Mouse (Mus musculus) intestine, embryonic 16.5 days (tissue): ENCODE data around the gene Apeh. TPM values are rescaled to one million over a fixed set of nuclear protein-coding genes. Genes with fewer than 3 reads are reported as not detected.
"Not testable (repeated sequence)": the region's sequence is repeated elsewhere in the genome, so short reads cannot be mapped to it uniquely, and the experiment has no call there.

ENCODE experiments used
- ATAC-seq: fragments of 200-750 bp; cut with Nextera tagmentation; 2 replicates; pipeline ENCODE4 v1.8.0; 2017; ENCODE audit warnings: moderate TSS enrichment, moderate library complexity
- H3K27ac ChIP-seq: fragments of 300-500 bp; sonication (generic); 2 replicates; pipeline ENCODE4 v1.5.1; 2014; ENCODE audit warnings: mild to moderate bottlenecking, low read length
- H3K27me3 ChIP-seq: fragments of 300-500 bp; sonication (generic); replicated peaks from 2 replicates; pipeline ENCODE4 v1.6.1; 2014; ENCODE audit warnings: low read length, control low read depth, mixed read lengths; ENCODE audit not compliant: control insufficient read depth, insufficient read depth
- H3K36me3 ChIP-seq: fragments of 300-500 bp; sonication (generic); 2 replicates; pipeline ENCODE4 v1.6.1; 2014; ENCODE audit warnings: low read length, control low read depth; ENCODE audit not compliant: control insufficient read depth, insufficient read depth
- H3K4me1 ChIP-seq: fragments of 300-500 bp; sonication (generic); 2 replicates; pipeline ENCODE4 v1.6.1; 2014; ENCODE audit warnings: low read length, control low read depth, mixed read lengths; ENCODE audit not compliant: control insufficient read depth, insufficient read depth
- H3K4me2 ChIP-seq: fragments of 300-500 bp; sonication (generic); 2 replicates; pipeline ENCODE4 v1.6.1; 2014; ENCODE audit warnings: low read depth, low read length, control low read depth
- H3K4me3 ChIP-seq: fragments of 300-500 bp; sonication (generic); 2 replicates; pipeline ENCODE4 v1.5.1; 2014; ENCODE audit warnings: mild to moderate bottlenecking, low read length
- H3K9ac ChIP-seq: fragments of 300-500 bp; sonication (generic); 2 replicates; pipeline ENCODE4 v1.6.1; 2014; ENCODE audit warnings: low read depth, low read length
- H3K9me3 ChIP-seq: fragments of 300-500 bp; sonication (generic); 2 replicates; pipeline ENCODE4 v1.6.1; 2016; ENCODE audit warnings: low read length, control low read depth; ENCODE audit not compliant: control insufficient read depth
- WGBS: fragments of 180-500 bp; shearing (Covaris S2); extraction: QIAGEN DNeasy Blood & Tissue Kit; methylation state at CpG from one replicate; pipeline ENCODE4 v1.1.7; 2014; 5-methylcytosine and 5-hydroxymethylcytosine counted together
- polyA plus RNA-seq: library from polyadenylated mRNA; unstranded; fragments of >200 nt; fragmentation: Nextera tagmentation; extraction: Ambion mirVana; gene quantifications from 2 replicates; pipeline ENCODE4 v1.2.1, GENCODE M21; 2015

The Apeh gene
- polyA plus RNA-seq, 1 experiment from 2014 or later: 105 TPM

DNA sequence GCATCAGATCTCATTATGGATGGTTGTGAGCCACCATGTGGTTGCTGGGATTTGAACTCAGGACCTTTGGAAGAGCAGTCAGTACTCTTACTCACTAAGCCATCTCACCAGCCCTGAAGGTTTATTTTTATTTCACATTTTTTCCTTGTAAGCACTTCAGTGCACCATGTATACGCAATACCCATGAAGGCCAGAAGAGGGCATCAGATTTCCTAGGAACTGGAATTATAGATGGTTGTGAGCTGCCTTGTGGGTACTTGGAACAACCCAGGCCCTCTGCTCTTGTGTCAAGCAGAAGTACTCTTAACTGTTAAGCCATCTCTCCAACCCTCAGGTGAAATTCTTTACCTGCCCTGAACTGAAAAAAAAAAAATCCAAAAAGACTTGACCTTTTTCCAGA, 41.8 kb upstream of the Apeh start:
- Histone ChIP-seq H3K9me3 (no peaks in the 10 kb centered on the region), H3K4me3 (no peak overlapping the region), H3K4me2 (no peak overlapping the region), H3K9ac (no peak overlapping the region), H3K27me3 (no peaks in the 10 kb centered on the region; the same call in 1 of the 2 replicates), H3K27ac (no peak overlapping the region), H3K36me3 (no peaks in the 10 kb centered on the region), H3K4me1 (no peaks in the 10 kb centered on the region)
- 41% methylated on average over 1 of the region's 1 CpGs for WGBS
- no peak for ATAC-seq

DNA sequence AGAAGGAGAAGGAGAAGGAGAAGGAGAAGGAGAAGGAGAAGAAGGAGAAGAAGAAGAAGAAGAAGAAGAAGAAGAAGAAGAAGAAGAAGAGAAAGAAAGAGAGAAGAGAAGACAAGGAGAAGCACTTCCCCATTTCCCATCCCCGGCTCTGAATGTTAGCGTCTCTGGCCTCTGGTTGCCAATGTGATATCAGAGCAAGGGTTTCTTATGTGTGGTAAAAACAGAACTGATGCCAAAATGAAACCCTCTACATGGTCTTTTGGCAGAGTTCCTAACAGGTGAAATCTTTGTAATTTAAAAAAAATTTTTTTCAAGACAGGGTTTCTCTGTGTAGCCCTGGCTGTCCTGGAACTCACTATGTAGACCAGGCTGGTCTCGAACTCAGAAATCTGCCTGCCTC, 41.3 kb upstream of the Apeh start:
- H3K36me3 ChIP-seq, H3K27ac ChIP-seq, H3K27me3 ChIP-seq, ATAC-seq, H3K4me1 ChIP-seq, H3K9ac ChIP-seq, H3K4me2 ChIP-seq, H3K4me3 ChIP-seq, H3K9me3 ChIP-seq: not testable (repeated sequence)
- 96% methylated on average over 3 of the region's 3 CpGs for WGBS

DNA sequence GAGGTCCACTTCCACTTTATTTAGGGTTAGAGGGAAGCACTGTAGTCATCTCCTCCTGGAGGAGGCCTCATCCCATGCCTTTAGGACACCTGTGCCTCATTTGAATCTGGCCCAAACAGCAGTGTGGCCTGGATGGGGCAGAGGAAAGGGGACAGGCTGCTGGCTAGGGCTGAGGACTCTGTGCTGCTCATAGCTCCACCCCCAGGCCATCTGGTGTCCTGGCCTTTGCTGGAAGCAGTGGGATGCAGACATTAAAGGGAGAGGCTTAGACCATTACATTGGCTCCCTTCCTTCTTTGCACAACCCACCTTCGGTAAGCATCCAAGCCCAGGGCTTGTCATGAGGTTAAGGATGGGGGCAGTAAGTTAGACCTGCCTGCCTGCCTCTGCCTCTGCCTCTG, 39.1 kb upstream of the Apeh start:
- no peaks in the 10 kb centered on the region for H3K36me3 ChIP-seq
- H3K4me2 ChIP-seq: no peak overlapping the region
- no peak overlapping the region for H3K9ac ChIP-seq
- no peak overlapping the region for H3K4me3 ChIP-seq
- ATAC-seq: no peak
- no peak overlapping the region for H3K27ac ChIP-seq
- H3K9me3 ChIP-seq: no peaks in the 10 kb centered on the region
- WGBS: 54% methylated on average over 1 of the region's 1 CpGs
- H3K4me1 ChIP-seq: no peaks in the 10 kb centered on the region
- H3K27me3 ChIP-seq: no peaks in the 10 kb centered on the region; the same call in 1 of the 2 replicates

DNA sequence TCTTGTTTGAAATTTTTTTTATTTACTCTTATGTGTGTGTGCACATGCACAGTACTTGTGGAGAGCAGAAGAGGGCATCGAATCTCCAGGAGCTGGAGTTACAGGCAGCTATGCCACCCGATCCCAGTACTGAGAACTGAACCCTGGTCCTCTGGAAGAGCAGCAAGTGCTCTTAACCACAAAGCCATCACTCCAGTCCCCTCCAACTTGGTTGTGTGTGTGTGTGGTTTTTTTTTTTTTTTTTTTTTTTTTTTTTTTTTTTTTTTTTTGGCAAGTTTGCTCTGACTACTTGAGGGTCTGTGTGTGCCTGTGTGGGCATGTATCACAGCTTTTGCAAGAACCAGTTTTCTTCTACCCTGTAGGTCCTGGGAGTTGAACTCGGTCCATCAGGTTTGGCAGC, 38.0 kb upstream of the Apeh start:
- ATAC-seq: no peak
- H3K9me3 ChIP-seq: no peaks in the 10 kb centered on the region
- no peak overlapping the region for H3K4me2 ChIP-seq
- no peak overlapping the region for H3K27ac ChIP-seq
- H3K4me3 ChIP-seq: no peak overlapping the region
- no peaks in the 10 kb centered on the region for H3K36me3 ChIP-seq
- 88% methylated on average over 3 of the region's 3 CpGs for WGBS
- no peak overlapping the region for H3K9ac ChIP-seq
- H3K27me3 ChIP-seq: no peaks in the 10 kb centered on the region
- peaks cover 4% of the 10 kb centered on the region for H3K4me1 ChIP-seq

DNA sequence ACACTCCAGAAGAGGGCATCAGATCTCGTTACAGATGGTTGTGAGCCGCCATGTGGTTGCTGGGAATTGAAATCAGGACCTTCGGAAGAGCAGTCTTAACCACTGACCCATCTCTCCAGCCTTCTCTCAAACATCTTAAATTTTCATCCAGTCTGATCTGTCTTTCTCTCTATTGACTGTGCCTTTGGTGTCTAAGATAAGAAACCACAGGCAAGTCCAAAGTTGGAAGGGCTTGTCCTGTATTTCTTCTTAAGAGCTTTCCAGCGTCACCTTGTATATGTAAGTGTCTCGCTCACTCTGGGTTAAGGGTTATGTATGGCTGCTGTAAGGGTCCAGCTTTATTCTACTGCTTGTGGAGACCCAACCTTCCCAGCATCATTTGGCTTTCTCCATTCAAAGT, 37.1 kb upstream of the Apeh start:
- no peaks in the 10 kb centered on the region for H3K36me3 ChIP-seq
- H3K4me2 ChIP-seq: no peak overlapping the region
- WGBS: 85% methylated on average over 5 of the region's 5 CpGs
- ATAC-seq: no peak
- H3K27me3 ChIP-seq: no peaks in the 10 kb centered on the region
- H3K9ac ChIP-seq: no peak overlapping the region
- H3K27ac ChIP-seq: no peak overlapping the region
- no peak overlapping the region for H3K4me3 ChIP-seq
- peaks cover 6% of the 10 kb centered on the region for H3K4me1 ChIP-seq
- H3K9me3 ChIP-seq: no peaks in the 10 kb centered on the region

DNA sequence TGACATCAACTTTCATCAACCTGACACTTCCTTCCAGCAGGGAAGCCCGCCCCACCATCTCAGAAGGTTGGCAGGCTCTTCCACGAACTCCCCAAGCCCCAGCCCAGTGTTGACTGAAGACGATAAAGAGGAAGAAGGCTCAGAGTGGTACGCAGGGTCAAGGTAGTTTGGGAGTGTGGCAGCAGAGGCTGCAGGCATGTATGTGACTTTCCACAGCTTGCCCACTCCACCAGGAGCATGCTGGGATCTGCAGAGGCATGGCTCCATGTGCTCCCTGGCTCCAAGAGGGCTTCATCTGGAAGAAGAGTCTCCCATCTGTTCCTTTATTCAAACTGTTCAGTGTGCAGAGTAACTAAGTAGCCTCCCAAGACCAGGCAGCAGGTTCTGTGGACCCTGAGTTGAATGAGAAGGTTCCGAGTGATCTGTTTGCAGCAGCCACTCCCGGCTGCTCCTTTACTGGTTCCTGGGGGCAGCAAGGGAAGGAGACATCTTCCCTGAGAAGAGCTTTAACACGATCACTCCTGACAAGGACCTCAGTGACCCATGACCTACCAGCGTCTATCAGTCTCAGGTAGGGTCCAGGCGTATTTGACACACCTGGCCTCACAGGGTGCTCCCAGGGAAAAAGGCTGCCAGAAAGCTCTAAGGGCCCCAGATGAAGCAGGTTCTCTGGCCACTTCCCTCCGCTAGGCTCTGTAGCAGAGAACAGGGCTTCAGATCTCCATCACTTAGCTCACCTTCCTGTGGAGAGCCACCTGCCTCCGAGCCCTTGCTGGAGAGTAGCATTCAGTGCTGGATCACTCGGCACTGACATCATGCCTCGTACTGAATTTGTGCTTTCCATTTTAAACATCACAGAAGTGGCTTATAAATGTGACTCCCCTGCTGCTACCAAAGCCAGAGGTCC, 34.9 kb upstream of the Apeh start:
- Histone ChIP-seq H3K9me3 (no peaks in the 10 kb centered on the region), H3K27me3 (no peaks in the 10 kb centered on the region), H3K4me3 (no peak overlapping the region), H3K4me1 (peaks cover 15% of the 10 kb centered on the region), H3K27ac (no peak overlapping the region), H3K36me3 (no peaks in the 10 kb centered on the region), H3K4me2 (no peak overlapping the region), H3K9ac (no peak overlapping the region)
- no peak for ATAC-seq
- WGBS: 78% methylated on average over 13 of the region's 13 CpGs

DNA sequence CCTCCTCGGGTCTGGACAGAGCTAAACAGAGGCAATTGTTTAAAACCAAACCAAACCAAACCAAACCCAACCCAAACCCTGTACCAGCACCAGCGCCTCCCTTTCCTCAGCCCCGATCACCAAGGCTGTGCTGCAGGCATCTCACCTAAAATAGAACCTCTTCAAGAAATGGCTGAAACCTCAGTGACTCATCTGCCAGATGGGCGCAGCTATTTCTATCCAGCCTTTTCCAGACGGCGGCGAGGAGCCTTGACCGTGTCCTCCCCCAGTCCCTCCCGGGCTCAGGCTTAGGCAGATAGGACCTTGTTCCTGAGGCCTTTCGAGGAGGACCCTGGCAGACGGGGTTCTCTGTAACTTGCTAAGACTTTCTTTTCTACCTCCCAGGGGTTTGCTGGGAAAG, 33.8 kb upstream of the Apeh start:
- H3K4me3 ChIP-seq: no peak overlapping the region
- no peak overlapping the region for H3K9ac ChIP-seq
- no peaks in the 10 kb centered on the region for H3K9me3 ChIP-seq
- H3K4me1 ChIP-seq: peaks cover 19% of the 10 kb centered on the region
- H3K27me3 ChIP-seq: no peaks in the 10 kb centered on the region
- ATAC-seq: no peak
- no peaks in the 10 kb centered on the region for H3K36me3 ChIP-seq
- 77% methylated on average over 11 of the region's 11 CpGs for WGBS
- no peak overlapping the region for H3K4me2 ChIP-seq
- H3K27ac ChIP-seq: no peak overlapping the region

DNA sequence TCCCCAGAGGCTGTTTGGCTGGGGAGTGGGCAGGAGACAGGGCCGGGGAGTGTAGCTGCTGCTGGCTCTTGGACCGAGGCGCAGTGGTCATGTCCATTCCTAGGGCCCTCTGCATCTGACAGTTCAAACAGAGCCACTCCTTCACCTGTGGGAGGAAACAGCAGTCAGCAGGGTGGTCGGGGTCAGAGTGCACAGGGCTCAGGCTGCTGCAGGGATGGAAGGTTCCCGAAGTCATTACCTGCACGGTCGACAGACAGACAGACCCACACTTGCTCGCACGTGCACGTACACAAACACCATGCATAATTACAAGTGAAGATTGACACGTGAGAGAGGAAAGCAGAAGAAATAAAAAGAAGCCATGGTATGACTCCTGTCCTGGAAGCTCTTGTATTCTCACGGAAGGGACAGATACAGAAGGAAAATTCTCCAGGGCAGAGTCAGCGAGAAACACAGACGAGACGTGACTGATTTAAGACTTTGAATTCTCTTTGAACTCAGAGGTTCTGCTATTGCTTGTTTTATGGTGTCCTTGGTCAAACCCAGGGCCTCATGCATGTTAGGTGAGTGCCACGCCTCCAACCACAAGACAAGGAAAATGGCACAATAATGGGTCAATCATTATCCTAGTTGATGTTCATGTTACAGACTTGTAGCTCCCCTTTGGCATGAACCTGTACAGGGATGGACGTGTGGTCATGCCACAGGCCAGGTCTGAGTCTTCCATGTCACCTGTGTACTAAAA, 32.2 kb upstream of the Apeh start:
- ATAC-seq: peak; percentile 78
- Histone ChIP-seq H3K9ac (peak overlapping the region; percentile 71), H3K4me2 (peak overlapping the region; percentile 56)

DNA sequence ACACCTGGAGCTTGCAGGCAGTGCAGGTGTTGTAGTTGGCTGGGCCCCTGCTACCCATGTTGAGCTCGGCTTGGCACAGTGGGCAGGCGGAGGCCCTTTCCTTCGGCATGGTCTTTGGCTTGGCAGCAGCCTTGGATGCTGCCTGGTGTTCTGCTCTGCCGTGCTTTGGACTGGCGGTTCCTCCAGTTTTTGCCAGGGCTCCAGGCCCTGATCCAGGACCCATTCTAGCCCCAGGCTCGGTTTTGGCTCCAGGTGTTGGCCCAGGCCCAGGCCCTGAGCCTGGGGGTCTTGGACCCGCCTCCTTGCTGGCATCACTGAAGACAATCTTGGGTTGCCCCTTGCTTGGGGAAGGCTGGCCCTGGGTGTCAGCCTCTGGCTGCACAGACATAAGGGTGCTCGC, 31.3 kb upstream of the Apeh start:
- no peaks in the 10 kb centered on the region for H3K36me3 ChIP-seq

More for the DNA sequence above, 32.2 kb upstream of the Apeh start:
- Histone ChIP-seq H3K4me1 (peaks cover 19% of the 10 kb centered on the region), H3K27me3 (no peaks in the 10 kb centered on the region), H3K27ac (peak overlapping the region; percentile 97), H3K36me3 (no peaks in the 10 kb centered on the region), H3K4me3 (peak overlapping the region; percentile 33), H3K9me3 (no peaks in the 10 kb centered on the region)
- WGBS: 53% methylated on average over 17 of the region's 17 CpGs

More for the DNA sequence above, 31.3 kb upstream of the Apeh start:
- ATAC-seq: 0 out of 2 replicates have a peak, but pooled peaks have one; percentile 3
- Histone ChIP-seq H3K27ac (peak overlapping the region; percentile 97), H3K4me1 (peaks cover 24% of the 10 kb centered on the region), H3K4me3 (peak overlapping the region; percentile 33), H3K4me2 (peak overlapping the region; percentile 56), H3K9me3 (no peaks in the 10 kb centered on the region), H3K27me3 (no peaks in the 10 kb centered on the region), H3K9ac (peak overlapping the region; percentile 71)
- 88% methylated on average over 8 of the region's 8 CpGs for WGBS
